Mouse (Mus musculus): ENCODE results near the gene Ccdc115.

Ccdc115 gene

DNA sequence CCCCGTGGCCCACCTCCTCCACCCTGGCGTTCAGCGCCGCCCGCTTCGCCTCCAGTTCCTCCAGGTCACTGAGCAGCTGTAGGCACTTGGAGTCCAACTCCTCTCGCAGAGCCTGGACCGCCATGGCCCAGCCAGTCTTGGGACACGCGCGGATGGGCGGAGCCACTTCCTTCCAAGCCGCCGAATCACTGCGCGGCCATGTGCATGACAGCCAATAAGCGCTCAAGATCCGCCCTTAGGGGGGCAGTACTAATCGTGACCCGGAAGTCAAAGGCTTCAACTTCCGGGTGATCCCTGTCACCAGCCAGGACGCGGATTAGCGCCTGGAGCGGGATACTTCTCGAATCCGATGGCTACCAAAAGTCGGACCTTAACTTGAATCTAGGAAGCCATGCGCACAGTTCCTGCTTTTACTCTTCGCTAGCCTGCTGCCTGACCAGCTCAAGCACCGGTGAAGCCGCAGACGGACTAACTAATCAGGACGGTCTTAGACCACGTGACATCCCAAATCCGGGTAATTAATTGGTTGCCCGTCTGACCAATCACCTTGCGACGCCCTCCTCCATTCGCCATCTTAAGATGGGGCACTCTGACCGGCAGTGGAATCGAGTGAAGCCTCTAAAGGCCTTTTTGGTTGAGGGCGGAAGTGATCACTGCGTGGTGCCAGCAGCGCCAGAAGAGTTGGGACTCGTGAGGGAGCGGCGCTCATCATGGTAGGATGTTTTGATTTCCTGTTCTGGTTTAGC lies at the start of gene Ccdc115, which contains the start of gene Imp4:
Ccdc115 (minus strand) TSS at position 458 of the 746 bp plus-strand sequence.
Imp4 (plus strand) TSS at position 637 of the 746 bp plus-strand sequence.
- peak; percentile 88 for DNase-seq (ENCODE audit: low spot score)

DNA sequence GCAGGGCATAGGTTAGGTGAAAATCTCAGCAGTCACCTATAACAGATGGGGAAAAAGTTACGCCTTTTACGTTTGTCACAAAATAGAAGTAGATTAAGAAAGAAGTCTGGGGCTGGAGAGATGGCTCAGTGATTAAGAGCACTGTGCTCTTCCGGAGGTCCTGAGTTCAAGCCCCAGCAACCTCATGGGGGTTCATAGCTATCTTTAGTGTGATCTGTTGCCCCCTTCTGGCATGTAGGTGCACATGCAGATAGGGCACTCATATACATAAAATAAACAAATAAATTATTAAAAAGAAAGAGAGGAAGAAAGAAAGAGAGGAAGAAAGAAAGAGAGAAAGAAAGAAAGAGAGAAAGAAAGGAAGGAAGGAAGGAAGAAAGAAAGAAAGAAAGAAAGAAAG lies 47.9 kb upstream of the Ccdc115 start:
- DNase-seq (ENCODE audit: low spot score) = no peak

DNA sequence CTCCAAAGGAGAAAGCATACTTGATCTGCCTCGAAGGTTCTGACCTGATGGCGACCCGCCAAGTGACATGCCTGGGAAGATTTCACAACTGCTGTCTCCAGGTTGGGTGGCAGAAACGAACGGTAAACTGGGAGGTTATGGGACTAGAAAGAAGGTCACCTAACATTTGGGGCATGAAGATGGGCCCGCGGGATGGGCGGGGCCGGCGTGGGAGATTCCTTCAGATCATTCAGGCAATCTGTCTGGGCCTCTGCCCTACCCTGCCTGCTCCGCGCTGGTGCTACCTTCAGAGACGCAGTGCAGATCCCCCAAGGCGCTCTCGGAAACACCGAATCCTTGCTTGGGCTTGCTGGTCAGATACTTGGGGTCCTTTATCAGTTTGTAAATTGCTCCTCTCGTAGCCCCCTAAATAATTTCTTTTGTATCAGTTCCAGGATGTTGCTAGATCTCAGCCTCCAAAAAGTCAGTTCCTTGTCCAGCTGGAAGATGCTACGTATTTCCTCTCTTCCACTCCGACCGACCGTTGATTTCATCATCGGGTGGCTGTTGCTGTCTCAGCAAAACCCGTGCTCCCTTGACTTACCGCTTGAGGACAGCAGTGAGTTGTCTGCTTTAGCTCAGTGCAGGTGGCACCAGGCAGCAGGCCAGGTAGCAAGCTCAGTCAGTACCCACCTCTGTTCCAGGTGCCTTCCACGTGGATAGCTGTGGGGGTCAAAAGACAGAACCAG lies 46.2 kb upstream of the Ccdc115 start:
- DNase-seq (ENCODE audit: low spot score) = peak; percentile 18

- DNase-seq (ENCODE audit: low spot score) = no peak
Measured at GRCm38 (mm10) chr1:34484470-34484869, 45.0 kb upstream of the Ccdc115 start.

DNA sequence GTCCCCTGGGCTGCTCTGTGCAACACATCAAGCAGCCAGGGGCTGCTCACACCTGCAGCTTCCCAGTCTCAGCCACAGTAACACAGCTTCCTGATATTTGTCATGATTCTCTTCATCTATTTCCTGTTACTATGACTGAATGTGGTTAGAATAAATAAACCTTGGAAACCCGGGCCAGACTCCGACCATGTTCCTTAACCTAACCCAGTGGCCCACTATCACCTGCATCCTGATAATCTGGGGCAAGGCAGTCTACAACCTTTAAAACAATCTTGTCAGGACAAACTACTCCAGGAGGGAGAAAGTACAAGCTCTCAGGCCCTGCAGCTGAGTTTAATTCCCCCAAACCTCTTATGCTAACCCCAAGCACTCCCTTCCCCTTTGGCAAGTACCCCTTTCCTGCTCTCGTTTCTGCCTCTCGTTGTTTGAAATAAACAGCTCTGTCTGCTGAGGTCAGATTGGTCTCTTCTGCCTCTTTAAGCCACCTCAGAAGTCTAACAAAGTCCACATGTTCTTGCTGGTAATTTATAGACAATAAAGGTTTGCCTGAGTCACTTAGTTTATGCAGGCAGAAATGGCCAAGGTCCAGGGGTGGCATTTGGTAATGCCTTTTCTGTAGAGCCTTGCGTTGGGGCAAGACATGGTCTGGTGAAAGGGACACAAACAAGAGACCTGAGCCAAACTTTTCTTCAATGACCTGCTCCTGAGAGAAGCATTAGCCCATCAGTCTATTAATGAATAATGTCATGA lies 42.6 kb upstream of the Ccdc115 start:
- DNase-seq (ENCODE audit: low spot score) = no peak

GRCm38 (mm10) chr1:34480801-34481200 lies 41.3 kb upstream of the Ccdc115 start:
- DNase-seq (ENCODE audit: low spot score) = no peak

DNA sequence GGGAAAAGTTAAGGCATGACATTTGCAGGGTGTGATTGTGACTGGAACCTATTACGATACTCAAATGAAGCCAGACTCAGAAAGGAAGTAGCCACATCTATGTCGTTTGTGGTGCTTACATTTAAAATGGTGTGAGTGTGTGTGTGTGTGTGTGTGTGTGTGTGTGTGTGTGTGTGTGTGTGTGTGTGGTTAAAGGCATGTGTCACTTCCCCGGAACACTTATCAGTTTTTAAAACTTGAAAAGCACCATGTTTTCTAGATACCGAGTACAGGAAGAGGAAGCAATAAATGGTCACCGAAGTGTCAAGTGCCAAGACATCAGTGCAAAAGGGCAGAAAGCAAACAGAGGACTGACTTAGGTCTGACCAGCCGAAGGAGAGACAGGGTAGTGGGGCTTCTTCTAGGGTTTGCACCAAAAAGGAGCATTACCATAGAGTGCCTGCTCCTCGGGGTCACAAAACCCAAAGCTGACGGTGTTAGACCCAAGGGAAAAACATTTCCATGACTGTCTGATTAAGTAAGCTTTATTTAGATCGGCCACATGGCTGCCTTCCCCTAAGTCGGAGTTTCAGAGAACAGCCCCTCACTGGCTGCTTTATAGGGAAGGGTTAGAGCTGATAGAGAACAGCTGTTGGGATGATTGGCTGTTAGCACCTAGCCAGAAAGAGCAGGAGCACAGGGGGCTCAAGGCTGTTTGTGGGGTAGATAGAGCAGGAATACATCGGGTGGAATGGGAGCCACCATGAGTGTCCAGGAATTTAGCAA lies 39.6 kb upstream of the Ccdc115 start:
- no peak for DNase-seq (ENCODE audit: low spot score)

DNA sequence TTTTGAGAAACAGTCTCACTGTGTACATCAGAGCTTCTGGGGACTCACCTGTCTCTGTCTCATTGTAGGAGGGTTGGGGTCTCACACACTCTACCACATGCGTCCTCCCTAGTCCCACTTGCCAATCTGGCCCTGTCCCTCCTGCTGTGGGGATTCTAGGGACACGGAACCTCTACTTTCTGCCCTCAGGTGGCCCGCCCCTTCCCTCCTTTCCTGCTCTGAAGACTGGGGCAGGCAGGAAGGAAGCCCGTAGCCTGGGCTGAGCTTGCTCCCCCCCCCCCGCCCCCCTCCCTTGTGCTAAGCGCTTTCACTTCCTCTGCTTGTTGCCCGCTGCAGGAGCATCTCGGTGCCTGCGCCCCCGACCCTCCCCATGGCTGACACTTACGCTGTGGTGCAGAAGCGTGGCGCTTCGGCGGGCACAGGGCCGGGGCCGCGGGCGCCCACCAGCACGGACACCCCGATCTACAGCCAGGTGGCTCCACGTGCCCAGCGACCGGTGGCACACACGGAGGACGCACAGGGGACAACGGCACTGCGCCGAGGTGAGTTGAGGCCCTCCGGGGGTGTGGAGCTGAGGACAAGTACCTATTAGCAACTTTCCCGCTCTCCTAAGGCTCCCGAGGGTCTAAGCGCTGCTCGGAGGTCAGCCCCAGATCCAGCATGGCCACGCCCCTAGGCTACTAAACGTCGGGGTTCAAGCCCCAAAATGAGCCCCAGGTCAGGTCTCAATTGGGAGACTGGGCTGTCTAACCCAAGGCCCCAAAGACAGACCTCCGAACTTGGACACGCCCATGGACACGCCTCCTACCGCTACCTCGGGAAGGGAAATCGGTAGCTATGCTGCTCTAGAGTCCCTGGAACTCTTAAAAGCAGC lies 33.2 kb upstream of the Ccdc115 start:
- peak; percentile 11 for DNase-seq (ENCODE audit: low spot score)

DNA sequence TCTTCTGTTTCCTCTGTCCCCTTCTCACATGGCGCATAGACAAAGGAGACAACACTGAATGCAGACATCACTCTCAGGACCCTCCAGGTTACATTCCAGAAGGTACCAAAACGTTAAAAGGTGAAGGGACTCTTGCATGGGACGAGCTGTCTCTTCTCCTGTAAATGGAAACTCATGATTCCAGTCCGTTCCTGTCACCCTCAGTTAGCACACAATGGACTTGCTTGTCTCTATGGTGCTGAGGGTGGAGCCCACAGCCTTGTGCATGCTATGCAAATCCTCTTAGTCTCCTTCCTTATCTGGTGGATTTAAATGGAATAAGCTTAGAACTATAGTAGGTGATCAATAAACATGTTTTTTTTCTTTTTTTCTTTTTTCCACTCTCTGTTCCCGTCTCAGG lies 30.3 kb upstream of the Ccdc115 start:
- no peak for DNase-seq (ENCODE audit: low spot score)

GRCm38 (mm10) chr1:34468500-34468899 lies 29.0 kb upstream of the Ccdc115 start:
- DNase-seq (ENCODE audit: low spot score) = no peak

DNA sequence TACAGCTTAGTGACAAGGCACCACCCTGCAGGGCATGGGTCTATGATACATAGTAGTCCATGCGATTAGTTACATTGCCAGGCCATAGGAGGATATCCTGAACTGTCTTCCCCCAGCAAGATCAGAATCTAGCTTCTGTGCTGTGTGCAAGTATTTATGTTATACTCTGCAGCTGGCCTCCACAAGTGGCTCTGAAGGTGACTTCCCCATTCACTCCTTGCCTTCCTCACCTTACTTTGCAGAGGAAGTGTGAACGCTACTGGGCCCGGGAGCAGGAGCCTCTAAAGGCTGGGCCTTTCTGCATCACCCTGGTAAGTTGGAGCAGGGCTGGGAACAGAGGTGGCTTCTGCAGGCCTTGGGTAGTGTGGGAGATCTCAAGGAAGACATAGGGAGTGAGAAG lies 28.6 kb upstream of the Ccdc115 start:
- DNase-seq (ENCODE audit: low spot score) = no peak

- DNase-seq (ENCODE audit: low spot score) = no peak
Measured at GRCm38 (mm10) chr1:34465445-34465844, 26.0 kb upstream of the Ccdc115 start.

DNA sequence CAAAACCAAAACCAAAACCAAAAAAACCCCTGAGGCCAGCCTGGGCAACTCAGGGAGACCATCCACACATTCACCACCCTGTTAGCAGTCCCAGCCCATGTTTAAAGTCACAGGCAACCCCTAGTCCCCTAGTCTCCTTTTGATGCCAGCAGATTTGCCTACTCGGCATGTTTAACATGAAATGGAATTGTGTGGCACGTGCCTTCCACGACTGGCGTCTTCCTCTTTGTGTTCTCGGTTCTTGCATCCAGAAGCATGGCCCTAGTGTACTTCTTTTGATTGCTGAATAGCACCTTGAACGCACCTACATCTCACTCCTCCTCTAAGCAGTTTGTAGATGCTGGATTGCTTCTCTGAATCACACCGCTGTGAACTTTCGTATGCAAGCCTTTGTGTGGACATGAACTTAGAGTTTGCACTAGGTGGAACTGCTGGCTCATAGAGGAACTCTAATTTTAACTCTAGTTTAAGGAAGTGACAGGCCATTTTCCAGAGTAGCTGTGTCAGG lies 24.9 kb upstream of the Ccdc115 start:
- DNase-seq (ENCODE audit: low spot score) = no peak

- peak; percentile 24 for DNase-seq (ENCODE audit: low spot score)
Measured at GRCm38 (mm10) chr1:34462766-34463165, 23.3 kb upstream of the Ccdc115 start.

GRCm38 (mm10) chr1:34460061-34460441 lies 20.6 kb upstream of the Ccdc115 start:
- no peak for DNase-seq (ENCODE audit: low spot score)

DNA sequence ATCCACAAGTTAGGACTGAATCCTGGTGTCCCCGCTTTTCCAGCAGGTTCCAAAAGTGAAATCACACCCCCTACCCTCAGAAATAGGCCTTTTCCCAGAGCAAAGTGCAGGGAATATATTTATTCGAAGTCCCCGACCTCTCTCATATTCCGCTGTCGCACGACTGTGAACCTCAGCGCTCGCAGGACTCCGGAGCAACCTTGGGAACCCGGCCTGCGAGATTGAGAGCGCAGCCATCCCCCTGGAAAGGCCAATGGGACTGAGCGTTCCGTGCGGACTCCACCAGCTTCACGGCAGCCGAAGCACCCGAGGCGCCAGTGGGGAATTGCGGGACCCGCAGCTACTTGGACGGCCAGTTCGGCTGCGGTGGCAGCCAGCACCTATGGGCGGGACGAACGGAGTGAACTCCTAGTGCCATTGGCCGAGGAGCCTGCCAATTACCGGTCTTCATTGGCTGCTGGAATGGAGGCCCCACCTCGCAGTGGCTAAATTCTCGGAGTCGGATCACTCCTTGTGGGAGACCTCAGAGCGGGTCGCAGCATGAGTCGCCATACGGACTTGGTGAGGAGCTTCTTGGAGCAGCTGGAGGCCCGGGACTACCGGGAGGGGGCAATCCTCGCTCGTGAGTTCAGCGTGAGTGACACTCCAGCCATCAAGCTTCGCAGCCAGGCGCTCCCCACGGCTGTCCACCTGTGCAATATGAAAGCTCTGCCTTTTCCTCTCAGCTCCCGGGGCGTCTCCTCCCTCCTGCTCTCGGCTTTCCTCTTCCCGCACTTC lies 20.0 kb upstream of the Ccdc115 start, which contains the start of gene Ptpn18:
Ptpn18 (plus strand) TSS at position 479 of the 777 bp plus-strand sequence.
- peak; percentile 90 for DNase-seq (ENCODE audit: low spot score)

- no peak for DNase-seq (ENCODE audit: low spot score)
Measured at GRCm38 (mm10) chr1:34458431-34458830, 19.0 kb upstream of the Ccdc115 start.

DNA sequence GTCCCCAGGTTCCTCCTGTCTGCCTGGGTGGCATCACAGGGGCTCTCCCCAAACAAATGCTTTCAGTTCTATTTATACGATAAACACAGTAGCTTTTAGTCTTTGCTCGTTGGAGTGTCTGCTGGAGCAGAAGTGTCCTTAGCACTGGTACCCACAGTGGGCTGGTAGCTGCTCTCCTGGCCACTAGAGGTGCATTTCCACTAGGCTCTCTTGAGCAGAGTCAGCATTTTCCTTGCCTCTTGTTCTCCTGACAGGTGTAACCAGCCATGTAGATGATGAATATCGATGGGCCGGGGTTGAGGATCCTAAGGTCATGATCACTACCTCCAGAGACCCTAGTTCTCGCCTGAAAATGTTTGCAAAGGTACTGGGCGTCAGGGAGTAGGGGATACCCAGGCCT lies 3.7 kb upstream of the Ccdc115 start:
- DNase-seq (ENCODE audit: low spot score) = no peak

DNA sequence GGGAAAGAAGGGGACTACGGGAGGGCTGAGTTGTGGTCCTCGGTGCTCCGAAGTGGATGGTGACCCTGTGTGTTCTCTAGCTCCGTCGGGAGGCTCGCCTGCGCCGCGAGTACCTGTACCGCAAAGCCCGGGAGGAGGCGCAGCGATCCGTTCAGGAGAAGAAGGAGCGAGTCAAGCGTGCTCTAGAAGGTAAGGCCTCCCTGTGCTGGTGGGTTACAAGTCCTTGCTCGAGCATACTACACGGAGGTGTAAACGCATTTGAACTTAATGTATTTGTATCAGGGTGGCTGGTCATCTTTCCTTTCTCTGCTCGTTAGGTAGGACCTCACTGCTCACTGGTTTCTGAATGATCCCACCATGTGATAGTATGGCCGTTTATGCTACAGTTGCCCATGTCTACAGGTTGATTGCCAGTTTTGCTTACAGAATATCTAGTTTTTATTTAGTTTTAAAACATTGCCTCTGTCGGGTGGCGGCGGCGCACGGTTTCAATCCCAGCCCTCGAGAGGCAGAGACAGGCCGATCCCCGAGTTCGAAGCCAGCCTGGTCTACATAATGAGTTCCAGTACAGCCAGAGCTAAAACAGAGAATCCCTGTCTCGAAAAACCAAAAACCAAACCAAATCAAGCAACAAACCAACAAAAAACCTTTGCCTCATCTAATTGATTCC lies 624 bp upstream of the Ccdc115 start:
- DNase-seq (ENCODE audit: low spot score) = no peak

All from ovary, postnatal 14 days (tissue).